Mouse (Mus musculus) left cerebral cortex, adult 9 months (tissue): ENCODE data around the gene Lsamp.

ENCODE experiments used
- DNase-seq, 2 experiments: peaks; one replicate each; pipeline ENCODE4 v3.0.0; 2022; ENCODE audit warnings: low spot score in 2 of 2

Gene Lsamp

GRCm38 (mm10) chr16:41917057-41917821, 1933.1 kb downstream of the Lsamp start:
- no peak for DNase-seq

- DNase-seq = no peak
Observed at GRCm38 (mm10) chr16:41929546-41929945, 1945.4 kb downstream of the Lsamp start.

GRCm38 (mm10) chr16:41935701-41936100, 1951.5 kb downstream of the Lsamp start:
- DNase-seq = peak; percentile 52 to 64

- no peak for DNase-seq
Observed at GRCm38 (mm10) chr16:41936908-41937595, 1952.9 kb downstream of the Lsamp start.

- no peak for DNase-seq
Observed at GRCm38 (mm10) chr16:41937596-41937990, 1953.4 kb downstream of the Lsamp start.

DNA sequence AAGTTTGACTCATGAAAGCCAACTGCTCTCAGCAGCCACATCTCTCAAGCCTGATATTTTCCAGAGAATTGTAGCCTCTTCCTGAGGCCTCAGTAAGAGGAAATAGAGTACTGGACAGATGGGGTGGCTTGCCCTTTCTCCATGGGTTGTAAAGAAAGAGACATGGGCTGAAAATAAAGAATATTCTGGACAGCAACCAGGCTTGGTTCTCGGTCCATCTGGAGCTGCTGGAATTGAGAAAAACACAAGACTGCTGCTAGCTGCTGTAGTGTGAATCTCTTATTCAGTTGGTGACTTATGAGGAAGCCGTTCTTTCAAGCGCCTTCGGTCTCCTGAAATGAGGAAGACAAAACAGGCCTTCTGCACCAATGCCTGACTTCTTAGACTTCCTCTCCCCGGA, 1954.1 kb downstream of the Lsamp start:
- DNase-seq = peak; percentile 49 to 77

- DNase-seq = no peak
Observed at GRCm38 (mm10) chr16:41941591-41942315, 1957.6 kb downstream of the Lsamp start.

DNA sequence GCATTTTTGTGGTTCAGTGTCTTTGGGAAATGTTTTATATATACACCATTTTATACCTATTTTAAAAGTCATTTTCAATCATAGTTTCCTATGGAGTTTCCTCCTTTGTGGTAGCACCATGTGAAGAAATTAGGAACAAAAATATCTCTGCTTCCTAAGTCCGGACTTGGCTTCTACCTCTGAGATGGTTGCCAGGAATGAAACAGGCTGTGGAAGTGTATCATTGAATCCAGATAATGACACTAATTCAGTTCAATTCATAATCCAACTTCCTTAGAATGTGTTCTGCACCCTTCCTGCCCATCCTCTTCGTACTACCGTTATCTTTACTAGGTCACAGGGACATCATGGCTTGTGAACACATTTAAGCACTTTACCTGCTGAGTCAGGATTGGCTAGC, 1973.7 kb downstream of the Lsamp start:
- DNase-seq = no peak

GRCm38 (mm10) chr16:41965636-41966035, 1981.5 kb downstream of the Lsamp start:
- DNase-seq = no peak

- DNase-seq = no peak
Observed at GRCm38 (mm10) chr16:41969215-41969614, 1985.1 kb downstream of the Lsamp start.

- no peak for DNase-seq
Observed at GRCm38 (mm10) chr16:41974866-41975719, 1990.9 kb downstream of the Lsamp start.

DNA sequence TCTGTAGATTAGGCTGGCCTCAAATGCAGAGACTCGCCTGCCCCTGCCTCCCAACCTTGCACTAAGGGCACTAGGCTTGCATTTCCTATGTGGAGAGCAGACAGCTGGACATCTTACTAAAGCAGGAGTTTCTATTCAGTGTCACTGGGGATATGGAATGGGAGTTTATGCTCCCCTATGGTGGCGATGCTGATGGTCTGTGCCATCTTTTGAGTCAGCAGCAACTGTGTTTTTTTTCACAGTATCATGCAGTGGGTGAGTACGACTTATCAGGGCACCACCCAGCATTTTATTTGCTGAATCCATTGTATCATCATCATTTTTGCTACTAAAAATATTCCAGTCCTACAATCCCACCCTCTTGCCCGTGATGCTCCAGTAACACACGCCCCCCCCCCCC, 1992.7 kb downstream of the Lsamp start:
- no peak for DNase-seq

DNA sequence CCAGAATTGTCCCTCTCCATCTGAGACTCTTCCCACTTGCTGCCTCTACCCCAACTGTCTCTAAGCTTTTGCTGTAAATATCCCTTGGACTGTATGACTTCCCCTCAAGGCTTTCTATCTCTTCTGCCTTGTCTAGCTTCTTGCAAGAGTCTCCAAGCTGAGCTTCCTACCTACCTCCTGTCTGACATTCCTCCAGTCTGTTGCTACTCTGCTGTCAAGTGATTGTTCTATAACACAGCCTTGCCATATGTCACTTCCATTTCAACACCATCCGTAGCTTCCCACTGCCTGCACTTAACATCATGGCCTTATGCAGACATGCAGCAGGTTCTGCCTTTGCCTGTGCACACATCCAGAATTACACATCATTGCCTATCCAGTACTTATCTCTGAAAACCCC, 2012.8 kb downstream of the Lsamp start:
- peak in 1 of 2 experiments; percentile 33 for DNase-seq

DNA sequence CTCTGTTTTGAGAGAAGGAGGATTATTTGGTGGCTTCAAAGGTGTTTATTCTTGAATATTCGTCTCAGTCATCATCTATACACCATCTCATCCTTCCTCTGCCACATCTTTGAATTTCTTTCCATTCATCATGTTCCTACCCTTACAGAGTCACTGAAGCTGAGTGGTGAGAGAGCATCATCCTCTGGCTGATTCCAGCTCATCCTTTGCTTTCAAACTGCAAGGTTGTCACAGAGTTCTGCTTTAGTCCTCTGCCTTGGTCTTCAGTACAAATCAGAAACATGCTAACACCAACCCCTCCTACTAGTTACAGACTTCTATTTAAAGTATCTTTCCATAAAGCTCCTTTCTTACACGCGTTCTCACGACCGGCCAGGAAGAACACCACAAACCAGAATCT, 2018.8 kb downstream of the Lsamp start:
- no peak for DNase-seq

DNA sequence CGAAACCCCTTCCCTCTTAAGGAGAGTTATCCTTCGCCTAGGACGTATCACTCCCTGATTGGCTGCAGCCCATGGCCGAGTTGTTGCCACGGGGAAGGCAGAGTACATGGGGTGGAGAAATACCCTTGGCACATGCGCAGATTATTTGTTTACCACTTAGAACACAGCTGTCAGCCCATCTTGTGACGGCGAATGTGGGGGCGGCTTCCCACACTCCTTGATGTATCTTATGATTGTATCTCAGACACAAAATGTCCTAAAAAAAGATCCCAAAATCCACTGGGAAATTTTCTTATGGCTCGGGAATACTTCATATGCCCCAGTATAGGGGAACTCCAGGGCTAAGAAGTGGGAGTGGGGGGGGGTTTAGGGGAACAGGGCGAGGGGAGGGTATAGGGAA, 2019.3 kb downstream of the Lsamp start:
- peak in 1 of 2 experiments; percentile 59 for DNase-seq

- peak; percentile 23 to 30 for DNase-seq
Observed at GRCm38 (mm10) chr16:42004166-42004565, 2020.0 kb downstream of the Lsamp start.

- no peak for DNase-seq
Observed at GRCm38 (mm10) chr16:42014937-42015336, 2030.8 kb downstream of the Lsamp start.

GRCm38 (mm10) chr16:42015443-42015842, 2031.3 kb downstream of the Lsamp start:
- DNase-seq = no peak

- DNase-seq = peak in 1 of 2 experiments; percentile 27
Observed at GRCm38 (mm10) chr16:42016791-42017643, 2032.9 kb downstream of the Lsamp start.

DNA sequence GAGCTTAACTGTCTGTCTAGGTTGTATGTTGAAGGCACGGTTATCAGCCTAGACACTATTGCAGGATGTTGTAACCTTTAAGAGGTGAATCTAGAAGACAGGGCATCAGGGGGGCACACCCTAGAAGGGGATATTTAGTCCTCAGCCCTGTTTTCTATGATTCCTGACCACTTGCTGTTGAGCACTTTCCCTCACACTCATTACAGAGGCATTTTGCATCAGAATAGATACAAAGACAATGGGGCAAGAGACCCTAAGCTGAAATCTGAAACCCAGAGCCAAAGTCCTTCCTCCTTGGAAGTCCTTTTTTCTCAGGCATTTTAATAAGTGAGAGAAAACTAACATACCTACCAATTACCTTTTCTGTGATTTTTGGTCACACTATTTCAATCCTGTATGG, 2038.4 kb downstream of the Lsamp start:
- DNase-seq = no peak

DNA sequence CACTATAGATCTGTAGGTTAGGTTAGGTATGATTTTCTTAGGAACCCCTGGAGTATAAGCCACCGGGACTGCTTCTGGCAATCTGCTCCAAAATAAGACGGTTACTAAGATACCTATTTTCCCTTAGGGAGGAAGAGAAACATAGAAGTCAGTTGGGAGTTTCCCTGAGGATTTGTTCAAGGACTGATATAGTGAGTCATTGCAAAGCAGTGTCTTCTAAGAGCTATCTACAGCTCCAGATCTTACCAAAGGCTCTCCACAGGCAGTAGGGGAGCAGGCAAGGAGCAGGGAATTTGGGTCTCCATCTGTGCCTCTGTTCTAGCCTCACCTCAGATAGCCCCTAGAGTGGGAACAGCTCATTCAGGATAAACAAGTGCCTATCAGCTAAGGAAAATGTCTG, 2047.9 kb downstream of the Lsamp start:
- DNase-seq = no peak
